Mouse (Mus musculus) inflammation-experienced regulatory T-cells, adult 16 weeks (primary cell): ENCODE measurements around the gene Areg. TPM values are rescaled to one million over a fixed set of nuclear protein-coding genes. Genes with fewer than 3 reads are reported as not detected.

Source experiments
- polyA plus RNA-seq: library from polyadenylated mRNA; unstranded; fragments of 100-300 nt; shearing (Covaris generic); gene quantifications from one replicate; pipeline ENCODE4 v1.2.1, GENCODE M21; 2017

The Areg gene
- polyA plus RNA-seq = 2.2 TPM

DNA sequence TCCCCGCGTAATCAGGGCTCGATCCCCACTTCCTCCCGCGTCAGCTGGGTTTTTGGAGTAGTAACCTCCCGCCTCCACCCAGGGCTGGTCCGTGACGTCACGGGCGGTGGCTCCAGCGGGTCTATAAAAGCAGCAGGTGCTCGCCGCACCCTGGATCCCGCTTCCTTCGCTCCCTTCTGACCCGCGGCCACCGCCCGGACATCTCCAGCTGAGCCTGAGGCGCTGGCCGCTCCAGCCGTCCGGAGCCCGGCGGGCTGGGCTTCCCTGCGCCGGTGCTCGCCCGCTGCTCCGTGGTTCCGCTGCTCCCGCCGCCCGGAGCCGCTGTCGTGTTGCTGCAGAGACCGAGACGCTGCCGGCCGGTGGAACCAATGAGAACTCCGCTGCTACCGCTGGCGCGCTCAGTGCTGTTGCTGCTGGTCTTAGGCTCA, at the start of gene Areg:
TSS of gene Areg (plus strand) at position 154 of the 428 bp plus-strand sequence.

Other genes with a start within 250 kb of the Areg start
- not detected for gene Cxcl1, start 248.4 kb upstream of the Areg start, polyA plus RNA-seq
- 1.8 TPM for gene Cxcl2, start 235.7 kb upstream of the Areg start, polyA plus RNA-seq
- 1.6 TPM for gene Mthfd2l, start 208.5 kb upstream of the Areg start, polyA plus RNA-seq
- gene Epgn, start 112.1 kb upstream of the Areg start, polyA plus RNA-seq = not detected
- gene Ereg, start 65.0 kb upstream of the Areg start, polyA plus RNA-seq = not detected